Mouse (Mus musculus) liver, adult 2 months (tissue): ENCODE measurements around the gene Ltv1. TPM values are rescaled to one million over a fixed set of nuclear protein-coding genes. Genes with fewer than 3 reads are reported as not detected.

Source experiments
- DNase-seq: peaks from one replicate; pipeline ENCODE4 v3.0.0-alpha.2; 2011; ENCODE audit warnings: low read depth, low spot score; ENCODE audit errors: extremely low read depth
- H3K27ac ChIP-seq: fragments of 200-500 bp; replicated peaks from 2 replicates; pipeline ENCODE4 v1.5.1; 2012; ENCODE audit warnings: low read depth, mild to moderate bottlenecking, control low read depth, inconsistent platforms, low read length; ENCODE audit not compliant: insufficient read depth
- H3K27me3 ChIP-seq: fragments of 200-500 bp; 2 replicates; pipeline ENCODE4 v1.6.1; 2012; ENCODE audit warnings: mild to moderate bottlenecking, moderate library complexity, low read length, inconsistent platforms; ENCODE audit not compliant: control insufficient read depth, insufficient read depth
- H3K36me3 ChIP-seq: fragments of 200-500 bp; 2 replicates; pipeline ENCODE4 v1.6.1; 2012; ENCODE audit warnings: low read length, inconsistent platforms; ENCODE audit not compliant: control insufficient read depth, insufficient read depth
- H3K4me1 ChIP-seq: fragments of 200-500 bp; 2 replicates; pipeline ENCODE4 v1.6.1; 2011; ENCODE audit warnings: low read length; ENCODE audit not compliant: control insufficient read depth, insufficient read depth
- H3K4me3 ChIP-seq: fragments of 200-500 bp; 2 replicates; pipeline ENCODE4 v1.5.1; 2011; ENCODE audit warnings: low read depth, mild to moderate bottlenecking, control low read depth, low read length, moderate library complexity; ENCODE audit not compliant: insufficient read depth
- H3K79me2 ChIP-seq: fragments of 200-500 bp; 2 replicates; pipeline ENCODE4 v1.6.1; 2012; ENCODE audit warnings: inconsistent platforms, mild to moderate bottlenecking, low read length, moderate library complexity; ENCODE audit not compliant: control insufficient read depth, insufficient read depth
- H3K9ac ChIP-seq: fragments of 200-500 bp; 2 replicates; pipeline ENCODE4 v1.6.1; 2012; ENCODE audit warnings: low read depth, mild to moderate bottlenecking, control low read depth, inconsistent platforms, low read length
- CTCF ChIP-seq: fragments of 200-500 bp; IDR thresholded peaks from 2 replicates; pipeline ENCODE4 v1.5.1; 2011; ENCODE audit warnings: low read depth, low read length, control low read depth
- POLR2A ChIP-seq: fragments of 200-500 bp; IDR thresholded peaks from 2 replicates; pipeline ENCODE4 v1.6.1; 2011; ENCODE audit warnings: low read length, control low read depth; ENCODE audit not compliant: insufficient read depth; ENCODE audit errors: extremely low read depth
- WGBS: fragments of 180-500 bp; shearing (Covaris S2); methylation state at CpG from one replicate; pipeline ENCODE4 v1.1.7; 2018; 5-methylcytosine and 5-hydroxymethylcytosine counted together
- polyA plus RNA-seq: library from polyadenylated mRNA; depleted of rRNA; stranded (reverse); fragments of >200 nt; gene quantifications from 2 replicates; pipeline ENCODE4 v1.2.3, GENCODE M21; 2012; rRNA removed
- total RNA-seq: library from RNA; depleted of rRNA; stranded (reverse); fragments of >200 nt; gene quantifications from 2 replicates; pipeline ENCODE4 v1.2.3, GENCODE M21; 2014; rRNA removed

Ltv1 gene
- total and polyA plus RNA-seq, 2 experiments, result 7.6 to 8.4 TPM

- TF ChIP-seq CTCF (no peak), POLR2A (no peak)
- Histone ChIP-seq H3K4me3 (no peak overlapping the region), H3K9ac (no peak overlapping the region), H3K27ac (no peak overlapping the region), H3K4me1 (no peaks in the 10 kb centered on the region), H3K79me2 (no peaks in the 10 kb centered on the region), H3K36me3 (no peaks in the 10 kb centered on the region), H3K27me3 (no peaks in the 10 kb centered on the region)
- 93% methylated on average over 7 of the region's 7 CpGs for WGBS
- DNase-seq, result no peak
Observed at GRCm38 (mm10) chr10:13135276-13135675, 57.7 kb downstream of the Ltv1 start.

GRCm38 (mm10) chr10:13133850-13134249 lies 59.1 kb downstream of the Ltv1 start:
- Histone ChIP-seq H3K4me3 (no peak overlapping the region), H3K27ac (no peak overlapping the region), H3K79me2 (no peaks in the 10 kb centered on the region), H3K27me3 (no peaks in the 10 kb centered on the region), H3K9ac (no peak overlapping the region), H3K4me1 (no peaks in the 10 kb centered on the region), H3K36me3 (no peaks in the 10 kb centered on the region)
- 92% methylated on average over 4 of the region's 4 CpGs for WGBS
- TF ChIP-seq POLR2A, result no peak
- TF ChIP-seq CTCF, result no peak
- DNase-seq, result no peak

Other genes starting within 250 kb of the Ltv1 start
- gene Stx11, start 228.9 kb downstream of the Ltv1 start, total RNA-seq, result 0.94 and 1.5 TPM in 2 replicates
- 0.18 and 0.65 TPM in 2 replicates for gene Stx11, start 228.9 kb downstream of the Ltv1 start, polyA plus RNA-seq
- 7.7 and 7.9 TPM in 2 replicates for gene Sf3b5, start 187.8 kb downstream of the Ltv1 start, total RNA-seq
- gene Sf3b5, start 187.8 kb downstream of the Ltv1 start, polyA plus RNA-seq, result 20.1 and 22.0 TPM in 2 replicates
- gene Plagl1, start 132.7 kb downstream of the Ltv1 start, total RNA-seq, result 0.55 and 2.8 TPM in 2 replicates
- 0.50 and 1.1 TPM in 2 replicates for gene Plagl1, start 132.7 kb downstream of the Ltv1 start, polyA plus RNA-seq
- gene Zc2hc1b, start 15.1 kb downstream of the Ltv1 start, total RNA-seq, result not detected in 2 replicates
- not detected in 2 replicates for gene Zc2hc1b, start 15.1 kb downstream of the Ltv1 start, polyA plus RNA-seq